Mouse (Mus musculus) MEL (cell line): ENCODE data around the gene Dll3. TPM values are rescaled to one million over a fixed set of nuclear protein-coding genes. Genes with fewer than 3 reads are reported as not detected.

Experiments used
- DNase-seq: peaks from one replicate; pipeline ENCODE4 v3.0.0; 2011; ENCODE audit warnings: low read depth, low spot score
- H3K27ac ChIP-seq: 2 replicates; pipeline ENCODE4 v1.5.1; 2012; ENCODE audit warnings: low read depth, mild to moderate bottlenecking, control low read depth, low read length, moderate library complexity; ENCODE audit not compliant: control insufficient read depth
- H3K27me3 ChIP-seq, 2 experiments: fragments of 150-350 bp in 1 of 2; sonication (generic) in 1 of 2; 2 replicates each; pipeline ENCODE4 v1.6.1; 2012; ENCODE audit warnings: low read length in 2 of 2, mild to moderate bottlenecking in 2 of 2, improper control_type of control experiment in 1 of 2, moderate library complexity in 1 of 2; ENCODE audit not compliant: insufficient read depth in 2 of 2, control insufficient read depth in 1 of 2
- H3K36me3 ChIP-seq, 2 experiments: 2 replicates each; pipeline ENCODE4 v1.6.1; 2012 to 2014; ENCODE audit warnings: low read length in 2 of 2, improper control_type of control experiment in 1 of 2, inconsistent platforms in 1 of 2, mild to moderate bottlenecking in 1 of 2; ENCODE audit not compliant: insufficient read depth in 2 of 2, control insufficient read depth in 1 of 2
- H3K4me1 ChIP-seq, 2 experiments: fragments of 150-350 bp in 1 of 2; sonication (generic) in 1 of 2; 2 replicates each; pipeline ENCODE4 v1.6.1; 2012; ENCODE audit warnings: low read length in 2 of 2, improper control_type of control experiment in 1 of 2, mild to moderate bottlenecking in 1 of 2; ENCODE audit not compliant: insufficient read depth in 2 of 2, control insufficient read depth in 1 of 2
- H3K4me3 ChIP-seq, 2 experiments: fragments of 150-350 bp in 1 of 2; sonication (generic) in 1 of 2; 2 replicates each; pipeline ENCODE4 v1.5.1; 2012; ENCODE audit warnings: low read depth in 2 of 2, low read length in 2 of 2, mild to moderate bottlenecking in 2 of 2, moderate library complexity in 2 of 2, control low read depth in 1 of 2, improper control_type of control experiment in 1 of 2; ENCODE audit not compliant: control insufficient read depth in 1 of 2, insufficient read depth in 1 of 2
- H3K79me2 ChIP-seq: 2 replicates; pipeline ENCODE4 v1.6.1; 2012; ENCODE audit warnings: mild to moderate bottlenecking, low read length, moderate library complexity; ENCODE audit not compliant: control insufficient read depth, poor library complexity, insufficient read depth
- H3K9ac ChIP-seq: 2 replicates; pipeline ENCODE4 v1.6.1; 2012; ENCODE audit warnings: low read depth, mild to moderate bottlenecking, control low read depth, low read length, moderate library complexity; ENCODE audit not compliant: control insufficient read depth, poor library complexity, severe bottlenecking
- H3K9me3 ChIP-seq: fragments of 150-350 bp; sonication (generic); replicated peaks from 2 replicates; pipeline ENCODE4 v1.6.1; 2012; ENCODE audit warnings: mild to moderate bottlenecking, low read length, improper control_type of control experiment, moderate library complexity; ENCODE audit not compliant: insufficient read depth
- BHLHE40 ChIP-seq: IDR thresholded peaks from 2 replicates; pipeline ENCODE4 v1.6.1; 2012; ENCODE audit warnings: low read depth, mild to moderate bottlenecking, inconsistent platforms, low read length, improper control_type of control experiment, borderline replicate concordance
- CHD2 ChIP-seq: IDR thresholded peaks from 2 replicates; pipeline ENCODE4 v1.6.1; 2011; ENCODE audit warnings: low read length, improper control_type of control experiment
- CTCF ChIP-seq, 3 experiments: IDR thresholded peaks in 2 of 3; conservative IDR thresholded peaks in 1 of 3; 2 replicates each; pipeline ENCODE4 v1.5.1; 2011 to 2012; ENCODE audit warnings: low read length in 3 of 3, low read depth in 2 of 3, mild to moderate bottlenecking in 2 of 3, improper control_type of control experiment in 1 of 3, inconsistent platforms in 1 of 3, mixed read lengths in 1 of 3, moderate library complexity in 1 of 3; ENCODE audit not compliant: control insufficient read depth in 1 of 3, insufficient read depth in 1 of 3, poor library complexity in 1 of 3, severe bottlenecking in 1 of 3
- ETS1 ChIP-seq: IDR thresholded peaks from 2 replicates; pipeline ENCODE4 v1.6.1; 2012; ENCODE audit warnings: low read depth, mild to moderate bottlenecking, inconsistent platforms, low read length, improper control_type of control experiment, moderate library complexity
- HCFC1 ChIP-seq: IDR thresholded peaks from 2 replicates; pipeline ENCODE4 v1.6.1; 2012; ENCODE audit warnings: low read depth, mild to moderate bottlenecking, inconsistent platforms, low read length, improper control_type of control experiment, moderate library complexity
- JUND ChIP-seq: IDR thresholded peaks from 2 replicates; pipeline ENCODE4 v1.6.1; 2011; ENCODE audit warnings: low read depth, mild to moderate bottlenecking, improper control_type of control experiment, low read length
- KAT2A ChIP-seq: conservative IDR thresholded peaks from 2 replicates; pipeline ENCODE4 v1.6.1; 2012; ENCODE audit warnings: low read depth, low read length, improper control_type of control experiment, inconsistent platforms
- MAFK ChIP-seq: IDR thresholded peaks from 2 replicates; pipeline ENCODE4 v1.6.1; 2011; ENCODE audit warnings: low read depth, mild to moderate bottlenecking, low read length, improper control_type of control experiment, borderline replicate concordance
- MAX ChIP-seq: IDR thresholded peaks from 2 replicates; pipeline ENCODE4 v1.6.1; 2011; ENCODE audit warnings: low read length, improper control_type of control experiment
- MAZ ChIP-seq: IDR thresholded peaks from 2 replicates; pipeline ENCODE4 v1.6.1; 2012; ENCODE audit warnings: low read depth, mild to moderate bottlenecking, inconsistent platforms, low read length, improper control_type of control experiment
- MXI1 ChIP-seq: IDR thresholded peaks from 2 replicates; pipeline ENCODE4 v1.6.1; 2011; ENCODE audit warnings: mild to moderate bottlenecking, low read depth, low read length, improper control_type of control experiment
- NELFE ChIP-seq: IDR thresholded peaks from 2 replicates; pipeline ENCODE4 v1.6.1; 2011; ENCODE audit warnings: low read depth, low read length, improper control_type of control experiment
- SIN3A ChIP-seq: IDR thresholded peaks from 2 replicates; pipeline ENCODE4 v1.6.1; 2012; ENCODE audit warnings: low read length, improper control_type of control experiment, inconsistent platforms
- SMC3 ChIP-seq: IDR thresholded peaks from 2 replicates; pipeline ENCODE4 v1.6.1; 2011; ENCODE audit warnings: low read depth, low read length, improper control_type of control experiment
- TAL1 ChIP-seq: IDR thresholded peaks from 2 replicates; pipeline ENCODE4 v1.6.1; 2012; ENCODE audit warnings: mild to moderate bottlenecking, inconsistent platforms, low read length, moderate library complexity, mixed read lengths
- TCF12 ChIP-seq: IDR thresholded peaks from 2 replicates; pipeline ENCODE4 v1.6.1; 2014; ENCODE audit warnings: low read depth, mild to moderate bottlenecking, inconsistent platforms, low read length, improper control_type of control experiment, moderate library complexity
- UBTF ChIP-seq: IDR thresholded peaks from 2 replicates; pipeline ENCODE4 v1.6.1; 2012; ENCODE audit warnings: low read depth, mild to moderate bottlenecking, inconsistent platforms, low read length, improper control_type of control experiment, moderate library complexity, borderline replicate concordance; ENCODE audit not compliant: insufficient read depth
- ZKSCAN1 ChIP-seq: IDR thresholded peaks from 2 replicates; pipeline ENCODE4 v1.6.1; 2012; ENCODE audit warnings: low read depth, mild to moderate bottlenecking, inconsistent platforms, low read length, improper control_type of control experiment, moderate library complexity
- ZMIZ1 ChIP-seq: IDR thresholded peaks from 2 replicates; pipeline ENCODE4 v1.6.1; 2012; ENCODE audit warnings: low read depth, mild to moderate bottlenecking, inconsistent platforms, low read length, improper control_type of control experiment, moderate library complexity
- polyA plus RNA-seq, 2 experiments: library from polyadenylated mRNA; stranded (reverse) in 1 of 2; unstranded in 1 of 2; fragments of >175 nt in 1 of 2; fragments of >200 nt in 1 of 2; gene quantifications; 2 replicates each; pipeline versions ENCODE4 v1.2.1 to v1.2.4; 2012; ENCODE audit warnings: low replicate concordance in 2 of 2, low read depth in 1 of 2; ENCODE audit not compliant: insufficient read length in 2 of 2, insufficient read depth in 1 of 2, missing spikeins in 1 of 2
- total RNA-seq: library from RNA; depleted of rRNA; stranded (reverse); fragments of 300-350 nt; gene quantifications from 2 replicates; pipeline ENCODE4 v1.2.3, GENCODE M21; 2012

Gene Dll3
- total and polyA plus RNA-seq, 3 experiments = 0.15 to 0.57 TPM; not detected in 1

DNA sequence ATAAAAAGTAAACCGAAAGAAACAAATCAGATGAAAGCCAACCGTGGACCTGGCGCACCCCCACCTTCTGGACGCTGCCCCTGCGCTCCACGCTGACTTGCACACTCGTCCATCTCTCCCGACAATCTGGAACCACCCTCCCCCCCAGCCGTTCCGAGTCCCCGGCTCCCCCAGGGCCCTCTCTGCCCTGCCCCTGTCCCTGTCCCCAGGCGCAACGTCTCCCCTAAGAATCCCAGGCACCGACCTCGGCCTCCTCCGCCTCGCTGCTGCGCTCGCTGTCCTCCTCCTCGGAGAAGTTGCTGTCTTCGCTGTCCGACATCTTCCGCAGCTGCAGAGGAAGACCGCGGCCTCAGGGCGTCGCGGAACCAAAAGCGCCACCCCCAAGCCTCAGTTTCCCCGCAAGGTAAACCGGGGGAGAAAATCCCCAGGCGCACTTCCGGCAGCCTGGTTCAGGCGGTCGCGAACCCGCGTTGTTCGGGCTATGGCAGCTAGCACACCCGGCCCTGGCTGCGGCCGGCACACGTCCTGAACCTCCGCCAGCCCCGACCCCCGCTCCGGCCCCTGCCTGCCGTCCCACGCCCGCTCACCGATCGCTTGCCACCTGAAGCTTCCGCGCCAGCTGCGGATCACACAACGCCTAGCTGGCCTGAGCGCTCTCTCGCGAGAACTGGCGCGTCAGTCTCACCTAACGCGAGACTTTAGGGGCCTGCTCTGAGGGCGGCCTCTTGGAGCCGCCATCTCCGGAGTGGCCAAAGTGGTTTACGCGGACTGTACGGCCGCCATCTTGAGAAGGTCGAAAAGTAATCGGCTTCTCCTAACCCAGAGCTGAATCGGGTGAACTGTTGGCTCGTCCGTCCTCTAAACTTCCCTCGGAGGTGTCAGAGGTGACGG lies 36.3 kb upstream of the Dll3 start, which contains the start of gene Supt5 (continued):
- TF ChIP-seq BHLHE40 (no peak), ETS1 (no peak; the same call in 1 of the 2 replicates), TCF12 (peak; percentile 61), NELFE (peak; percentile 96), MXI1 (peak; percentile 5), MAX (no peak), KAT2A (no peak; the same call in 1 of the 2 replicates), HCFC1 (peak; percentile 95), MAFK (no peak)
- TF ChIP-seq, all 39 proteins: peak for 12

DNA sequence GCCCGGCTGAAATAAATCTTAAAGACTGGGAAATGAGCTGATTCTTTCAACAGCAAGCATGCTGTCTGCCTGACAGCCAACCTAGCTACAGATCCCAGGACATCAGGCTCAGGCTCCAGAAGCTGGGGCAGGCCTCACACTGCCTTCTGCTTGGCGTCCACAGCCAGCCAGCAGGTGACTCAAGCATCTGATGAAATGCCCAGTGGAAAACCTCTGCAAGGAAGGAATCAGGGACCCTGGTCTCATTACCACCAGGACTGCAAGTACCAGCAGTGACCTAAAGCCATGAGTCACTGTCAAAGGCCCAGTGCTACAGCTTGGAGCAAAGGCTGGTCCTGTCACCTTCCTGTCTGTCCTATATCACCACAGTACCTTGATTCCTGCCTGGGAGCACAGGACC lies 33.4 kb upstream of the Dll3 start:
- Histone ChIP-seq H3K79me2 (peaks cover 50% of the 10 kb centered on the region), H3K9ac (no peak overlapping the region), H3K4me3 (no peak overlapping the region), H3K27me3 (no peaks in the 10 kb centered on the region)
- no peak for DNase-seq
- no peak for TF ChIP-seq SMC3
- TF ChIP-seq MAX = no peak
- TF ChIP-seq ETS1 = no peak
- TF ChIP-seq UBTF = no peak
- TF ChIP-seq CHD2 = no peak
- no peak for TF ChIP-seq SIN3A
- TF ChIP-seq MAZ = no peak
- TF ChIP-seq JUND = no peak
- no peak for TF ChIP-seq BHLHE40
- no peak for TF ChIP-seq CTCF (IDR thresholded peaks at IDR 0.05 in 2 of 3, conservative IDR thresholded peaks at IDR 0.05 in 1 of 3; ENCODE audit: control insufficient read depth in 1 of 3, insufficient read depth in 1 of 3, low read depth in 2 of 3, low read length in 3 of 3, poor library complexity in 1 of 3, severe bottlenecking in 1 of 3)
- TF ChIP-seq TAL1 = no peak
- TF ChIP-seq ZKSCAN1 = no peak
- TF ChIP-seq MXI1 = no peak
- no peak for TF ChIP-seq ZMIZ1
- TF ChIP-seq, all 39 proteins: peak for 0
- H3K4me1 ChIP-seq = 0 out of 4 replicates have a peak, but pooled peaks cover 0 to 6% of the 10 kb centered on the region in 2 experiments
- H3K9me3 ChIP-seq = no peaks in the 10 kb centered on the region
- H3K27ac ChIP-seq = no peak overlapping the region
- peaks cover 9 to 11% of the 10 kb centered on the region in 2 experiments for H3K36me3 ChIP-seq
